In the genomic region with DNA sequence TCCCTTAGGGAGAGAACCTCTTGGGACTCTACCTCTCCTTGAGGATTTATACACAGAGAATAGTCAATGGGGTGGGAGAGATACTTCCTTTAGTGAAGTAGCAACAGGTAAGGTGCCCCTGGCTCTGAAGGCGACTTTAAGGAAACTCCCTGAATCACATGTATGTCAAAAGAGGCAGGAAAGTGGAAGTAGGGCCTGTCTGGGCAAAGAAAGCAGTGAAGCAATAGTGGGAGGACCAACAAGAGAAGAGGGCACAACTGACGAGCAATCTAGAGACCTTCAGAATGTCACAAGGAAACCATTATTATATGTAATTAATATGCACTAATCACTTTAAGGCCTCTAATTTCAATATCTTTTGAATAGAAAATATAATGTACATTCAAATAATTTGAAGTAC, we compare ENCODE assay signal across 30 mouse cellular contexts. TPM values are rescaled to one million over a fixed set of nuclear protein-coding genes. Genes with fewer than 3 reads are reported as not detected.
A peak's percentile ranks its signal among the peaks of the same experiment; 100 is the strongest.
DNase-seq lines count a peak whose midpoint lies in the region; ATAC-seq and TF ChIP-seq lines count a peak whose summit lies in the region.
"Had no signal": no experiment of that assay in that cellular context is flagged by ENCODE, and none has a peak within 500 bp of the region (broad histone marks: within the 10 kb centered on the region; RNA-seq: fewer than 3 reads in every experiment).

No protein-coding gene starts in this region.

- in situ Hi-C loops in CH12.LX (cut with MboI; ENCODE audit: low pct_ligation_motif_present, low pct_unique_long_range_greater_than_20kb, low sequenced_read_pairs), result no loop called here

- dilution Hi-C loops in CH12.LX (cut with MboI; ENCODE audit: extremely low pct_ligation_motif_present, extremely low pct_unique_long_range_greater_than_20kb, low sequenced_read_pairs), result no loop called here

- H3K4me3 ChIP-seq in lung, postnatal 0 days (ENCODE audit: low read depth, low read length), result no peak overlapping the region
- no peak overlapping the region for H3K4me3 ChIP-seq in CH12.LX (replicated peaks in 1 of 3; ENCODE audit: low read depth in 2 of 3, low read length in 2 of 3, poor library complexity in 1 of 3)
- H3K4me3 ChIP-seq: embryonic facial prominence, embryonic 12.5 days; embryonic facial prominence, embryonic 15.5 days; gastrocnemius, adult 2 months; heart, embryonic 12.5 days; heart, embryonic 15.5 days; hindbrain, embryonic 10.5 days; hindbrain, embryonic 13.5 days; intestine, embryonic 15.5 days had no signal

- TF ChIP-seq CTCF in lung, postnatal 0 days (IDR thresholded peaks at IDR 0.05), result no peak
- no peak for TF ChIP-seq CTCF in CH12.LX (conservative IDR thresholded peaks at IDR 0.05 in 1 of 2, IDR thresholded peaks at IDR 0.05 in 1 of 2; ENCODE audit: low read depth in 2 of 2, low read length in 2 of 2)

- TF ChIP-seq POLR2A in CH12.LX (IDR thresholded peaks at IDR 0.05; ENCODE audit: low read depth, low read length), result no peak

- H3K36me3 ChIP-seq in lung, postnatal 0 days (ENCODE audit: insufficient read depth, low read length), result no peaks in the 10 kb centered on the region
- no peaks in the 10 kb centered on the region for H3K36me3 ChIP-seq in CH12.LX (replicated peaks in 1 of 2; ENCODE audit: control insufficient read depth in 1 of 2, insufficient read depth in 1 of 2, low read length in 1 of 2)
- H3K36me3 ChIP-seq: embryonic facial prominence, embryonic 12.5 days; embryonic facial prominence, embryonic 15.5 days; heart, embryonic 12.5 days; heart, embryonic 15.5 days; hindbrain, embryonic 10.5 days; hindbrain, embryonic 13.5 days; intestine, embryonic 15.5 days had no signal

- H3K4me2 ChIP-seq in lung, postnatal 0 days (replicated peaks; ENCODE audit: low read depth, low read length), result no peak overlapping the region
- H3K4me2 ChIP-seq in CH12.LX (ENCODE audit: insufficient read depth, low read depth, poor library complexity, severe bottlenecking), result 0 out of 2 replicates have a peak overlapping the region, but pooled peaks have one; percentile 13
- H3K4me2 ChIP-seq: embryonic facial prominence, embryonic 12.5 days; embryonic facial prominence, embryonic 15.5 days; heart, embryonic 12.5 days; heart, embryonic 15.5 days; hindbrain, embryonic 13.5 days; intestine, embryonic 15.5 days had no signal

- TF ChIP-seq EP300 in lung, postnatal 0 days (IDR thresholded peaks at IDR 0.05), result no peak
- no peak for TF ChIP-seq EP300 in CH12.LX (IDR thresholded peaks at IDR 0.05; ENCODE audit: low read length)

- no peak overlapping the region for H3K27ac ChIP-seq in lung, postnatal 0 days (ENCODE audit: low read length)
- H3K27ac ChIP-seq in CH12.LX (ENCODE audit: insufficient read depth, low read depth), result no peak overlapping the region
- H3K27ac ChIP-seq: embryonic facial prominence, embryonic 12.5 days; embryonic facial prominence, embryonic 15.5 days; gastrocnemius, adult 2 months; heart, embryonic 15.5 days; hindbrain, embryonic 10.5 days; hindbrain, embryonic 13.5 days; intestine, embryonic 15.5 days had no signal

- WGBS in lung, postnatal 0 days, result 70% methylated on average over 2 of the region's 2 CpGs

- DNase-seq in lung, postnatal 36 days, result peak; percentile 12
- DNase-seq in lung, postnatal 0 days (ENCODE audit: low spot score), result no peak
- DNase-seq in CH12.LX (ENCODE audit: extremely low read depth), result no peak
- DNase-seq in adrenal gland, adult 8-10 months, result no peak
- DNase-seq in heart, adult 11 months, result no peak
- DNase-seq: adrenal gland, postnatal 10 days; adrenal gland, postnatal 36 days; B cell, adult 2 months; cerebellum, adult 18-20 months; cerebellum, adult 9-10 months; forebrain, postnatal 0 days; gastrocnemius, adult 2 months; gastrocnemius, postnatal 25 days; heart, postnatal 10 days; heart, postnatal 36 days had no signal

- no peak for ATAC-seq in lung, postnatal 0 days
- ATAC-seq in megakaryocyte, adult 5-6 weeks (ENCODE audit: poor library complexity, severe bottlenecking), result peak; percentile 85
- ATAC-seq: activated CD4-positive, CD25-positive, alpha-beta regulatory T cell, adult 4 months; CD4-positive, CD25-positive, alpha-beta regulatory T cell, adult 4 months; forebrain, embryonic 14.5 days; forebrain, postnatal 0 days; hindbrain, embryonic 16.5 days; intestine, embryonic 15.5 days had no signal

- H3K9me3 ChIP-seq in lung, postnatal 0 days (ENCODE audit: low read length), result no peaks in the 10 kb centered on the region
- H3K9me3 ChIP-seq in CH12.LX (replicated peaks; ENCODE audit: low read length), result no peaks in the 10 kb centered on the region
- H3K9me3 ChIP-seq: embryonic facial prominence, embryonic 12.5 days; embryonic facial prominence, embryonic 15.5 days; heart, embryonic 12.5 days; heart, embryonic 15.5 days; hindbrain, embryonic 10.5 days; hindbrain, embryonic 13.5 days; intestine, embryonic 15.5 days had no signal

- no peaks in the 10 kb centered on the region for H3K27me3 ChIP-seq in lung, postnatal 0 days (replicated peaks; ENCODE audit: insufficient read depth, low read length)
- H3K27me3 ChIP-seq in CH12.LX (replicated peaks), result no peaks in the 10 kb centered on the region
- H3K27me3 ChIP-seq: embryonic facial prominence, embryonic 12.5 days; embryonic facial prominence, embryonic 15.5 days; heart, embryonic 12.5 days; heart, embryonic 15.5 days; hindbrain, embryonic 13.5 days; intestine, embryonic 15.5 days had no signal

- no peak overlapping the region for H3K9ac ChIP-seq in lung, postnatal 0 days (replicated peaks; ENCODE audit: low read depth)
- no peak overlapping the region for H3K9ac ChIP-seq in CH12.LX (ENCODE audit: insufficient read depth, low read depth)
- H3K9ac ChIP-seq: embryonic facial prominence, embryonic 12.5 days; embryonic facial prominence, embryonic 15.5 days; forebrain, postnatal 0 days; heart, embryonic 12.5 days; heart, embryonic 15.5 days; hindbrain, embryonic 13.5 days; intestine, embryonic 15.5 days had no signal

- no peak for TF ChIP-seq RAD21 in CH12.LX (IDR thresholded peaks at IDR 0.05; ENCODE audit: low read depth, low read length)

- H3K79me2 ChIP-seq in CH12.LX (replicated peaks; ENCODE audit: control insufficient read depth, extremely low read depth, insufficient read depth, poor library complexity, severe bottlenecking), result no peaks in the 10 kb centered on the region

- H3K4me1 ChIP-seq in lung, postnatal 0 days (ENCODE audit: insufficient read depth, low read depth, low read length), result no peaks in the 10 kb centered on the region
- peaks cover 16 to 35% of the 10 kb centered on the region in 2 experiments for H3K4me1 ChIP-seq in CH12.LX (ENCODE audit: control insufficient read depth in 1 of 2, insufficient read depth in 2 of 2)
- H3K4me1 ChIP-seq: embryonic facial prominence, embryonic 12.5 days; embryonic facial prominence, embryonic 15.5 days; hindbrain, embryonic 10.5 days; hindbrain, embryonic 13.5 days; intestine, embryonic 15.5 days had no signal

TF ChIP-seq in CH12.LX, 34 proteins besides CTCF, POLR2A, EP300 and RAD21:
- TF ChIP-seq PAX5 (IDR thresholded peaks at IDR 0.05; ENCODE audit: low read length), result no peak
- TF ChIP-seq MEF2A (IDR thresholded peaks at IDR 0.05; ENCODE audit: borderline replicate concordance, low read depth, low read length), result no peak
- no peak for TF ChIP-seq MAX (IDR thresholded peaks at IDR 0.05; ENCODE audit: low read length)
- TF ChIP-seq HCFC1 (IDR thresholded peaks at IDR 0.05; ENCODE audit: low read depth, low read length), result no peak
- no peak for TF ChIP-seq ZNF384 (IDR thresholded peaks at IDR 0.05; ENCODE audit: low read depth, low read length)

RNA-seq across cellular contexts. Expression of a gene that starts 25.4 kb away (rescaled TPM):
- polyA plus RNA-seq in lung, postnatal 0 days (2015; fragmentation: Nextera tagmentation; extraction: Ambion mirVana), result 13.1 and 13.7 TPM in 2 replicates
- total RNA-seq in CH12.LX (2012; rRNA removed) (not detected in 2 replicates), CH12.LX (2014; rRNA removed) (not detected in 2 replicates)
- not detected in 2 replicates for polyA plus RNA-seq in CH12.LX (2012; ENCODE audit: insufficient read length, low read depth)
- 0.39 and 0.60 TPM in 2 replicates for total RNA-seq in megakaryocyte, adult 5-6 weeks (2015)
- not detected in 2 replicates for total RNA-seq in megakaryocyte, adult 5-6 weeks (2017)
- total RNA-seq in adrenal gland, adult 8-10 months (2022), result not detected
- total RNA-seq: forebrain, postnatal 0 days; gastrocnemius, adult 2 months; gastrocnemius, postnatal 25 days; heart, postnatal 10 days; heart, postnatal 36 days had no signal
- polyA plus RNA-seq: forebrain, embryonic 14.5 days; gonadal fat pad, adult 2 months had no signal

RNA-seq across cellular contexts. Expression of a gene that starts 39.5 kb away (rescaled TPM):
- 0.17 and 0.18 TPM in 2 replicates for polyA plus RNA-seq in lung, postnatal 0 days (2015; fragmentation: Nextera tagmentation; extraction: Ambion mirVana)
- total RNA-seq in CH12.LX (2012; rRNA removed) (not detected in 2 replicates), CH12.LX (2014; rRNA removed) (not detected in 2 replicates)
- not detected in 2 replicates for polyA plus RNA-seq in CH12.LX (2012; ENCODE audit: insufficient read length, low read depth)
- total RNA-seq in megakaryocyte, adult 5-6 weeks (2015), result not detected in 2 replicates
- total RNA-seq in megakaryocyte, adult 5-6 weeks (2017), result not detected in 2 replicates
- total RNA-seq in adrenal gland, adult 8-10 months (2022), result under 1 TPM in 2 of 4 experiments, not detected in 2; 0.09 to 0.17 TPM
- total RNA-seq: adrenal gland, postnatal 36 days; gastrocnemius, adult 2 months; gastrocnemius, postnatal 25 days had no signal
- polyA plus RNA-seq: activated CD4-positive, CD25-positive, alpha-beta regulatory T cell, adult 4 months; CD4-positive, CD25-positive, alpha-beta regulatory T cell, adult 4 months; embryonic facial prominence, embryonic 12.5 days; forebrain, embryonic 11.5 days; forebrain, embryonic 14.5 days; forebrain, postnatal 0 days; frontal cortex, adult 2 months; hindbrain, embryonic 10.5 days; hindbrain, embryonic 13.5 days; hindbrain, embryonic 16.5 days had no signal
